Mouse (Mus musculus): ENCODE results near the gene Ndufa3.

Ndufa3 gene

DNA sequence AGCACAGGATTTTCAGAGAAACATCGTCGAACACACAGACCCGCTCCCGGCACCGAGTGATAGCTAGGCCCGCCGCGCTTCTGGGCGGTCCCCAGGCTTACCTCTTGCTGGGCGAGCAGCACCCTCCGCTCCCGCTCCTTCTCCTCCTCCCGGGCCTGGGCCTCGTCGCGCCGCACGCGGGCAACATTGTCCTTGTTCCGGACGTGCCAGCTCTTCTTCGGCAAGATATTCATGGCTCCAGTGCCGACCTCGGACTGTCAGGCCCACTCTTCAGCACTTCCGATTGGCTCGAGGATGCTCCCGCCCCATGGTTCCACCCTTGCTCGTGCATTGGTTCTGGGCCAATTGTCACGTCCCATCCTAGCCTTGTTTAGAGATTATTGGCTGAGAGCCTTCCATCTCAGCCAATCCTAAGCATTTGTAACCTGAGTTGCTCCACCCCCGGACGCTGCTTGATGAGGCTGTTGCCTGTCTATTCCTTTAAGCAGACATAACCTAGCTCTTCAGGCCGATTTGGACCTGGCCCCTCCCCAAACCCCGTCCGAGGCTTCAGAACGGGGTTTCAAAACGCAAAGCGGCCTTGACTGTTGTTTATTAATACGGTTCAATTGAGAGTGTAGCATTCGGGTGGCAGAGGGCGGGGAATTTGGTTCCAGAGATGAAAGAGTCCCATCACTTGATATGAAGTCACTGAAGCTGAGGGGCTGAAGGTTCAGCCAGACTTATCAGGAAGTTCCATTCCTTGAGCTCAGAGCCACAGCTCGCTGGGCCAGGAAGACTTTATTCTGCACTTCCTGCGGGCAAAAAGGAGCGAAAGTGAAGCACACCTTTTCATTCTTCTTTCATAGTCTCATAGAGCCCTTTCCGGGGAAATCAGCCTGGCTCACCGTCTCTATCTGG lies 48.3 kb downstream of the Ndufa3 start, which contains the start of gene Leng1:
Leng1 (minus strand) TSS at position 626 of the 900 bp plus-strand sequence.
- peak; percentile 97 for DNase-seq (ENCODE audit: extremely low read depth, low read depth, low spot score)

DNA sequence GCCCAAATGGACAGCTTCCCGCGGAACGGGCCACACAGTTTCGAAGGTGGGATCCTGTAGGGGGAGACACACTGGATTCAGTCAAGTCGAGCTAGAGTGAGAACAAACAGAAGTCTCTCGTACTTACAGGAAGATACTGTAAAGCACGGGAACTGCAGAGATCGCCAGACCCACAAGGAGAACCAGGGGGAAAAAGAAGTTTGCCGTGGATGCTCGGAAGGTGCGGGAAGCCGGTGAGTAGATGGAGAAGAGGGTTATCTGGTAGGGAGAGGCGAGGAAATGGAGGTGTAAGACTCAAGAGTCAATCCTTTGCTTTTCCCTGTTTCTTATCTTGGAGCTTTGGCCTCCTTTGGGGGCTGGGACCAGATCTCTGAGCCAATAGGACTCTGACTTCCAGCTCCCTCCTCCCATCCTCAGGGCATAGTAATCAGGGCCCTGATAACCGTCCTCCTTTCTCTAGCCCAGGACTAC lies 49.8 kb downstream of the Ndufa3 start:
- no peak for DNase-seq (ENCODE audit: extremely low read depth, low read depth, low spot score)

Data from fat pad, adult 2 months (tissue).